Mouse (Mus musculus) C2C12 (cell line): ENCODE measurements around the gene Pde2a. TPM values are rescaled to one million over a fixed set of nuclear protein-coding genes. Genes with fewer than 3 reads are reported as not detected.

Experiments
- H3K27me3 ChIP-seq: one replicate; pipeline ENCODE4 v1.6.1; 2011; ENCODE audit not compliant: control insufficient read depth, insufficient read depth, insufficient read length
- H3K36me3 ChIP-seq: one replicate; pipeline ENCODE4 v1.6.1; 2011; ENCODE audit not compliant: control insufficient read depth, insufficient read depth
- H3K4me3 ChIP-seq: one replicate; pipeline ENCODE4 v1.5.1; 2011; ENCODE audit warnings: mild to moderate bottlenecking, control low read depth; ENCODE audit not compliant: poor library complexity, insufficient read depth, severe bottlenecking
- H3K79me2 ChIP-seq: one replicate; pipeline ENCODE4 v1.6.1; 2011; ENCODE audit not compliant: control insufficient read depth, insufficient read depth
- H3K79me3 ChIP-seq: one replicate; pipeline ENCODE4 v1.6.1; 2011; ENCODE audit warnings: low read depth, control low read depth
- H3ac ChIP-seq: one replicate; pipeline ENCODE3; 2011; ENCODE audit warnings: low read depth; ENCODE audit not compliant: control insufficient read depth, insufficient read length
- CEBPB ChIP-seq: IDR thresholded peaks from one replicate; pipeline ENCODE4 v1.6.1; 2011; ENCODE audit warnings: low read depth, mild to moderate bottlenecking, control low read depth, moderate library complexity
- CTCF ChIP-seq: IDR thresholded peaks from one replicate; pipeline ENCODE4 v1.5.1; 2011; ENCODE audit not compliant: control insufficient read depth, insufficient read depth, insufficient read length
- FOSL1 ChIP-seq: IDR thresholded peaks from one replicate; pipeline ENCODE4 v1.8.0; 2011; ENCODE audit warnings: mild to moderate bottlenecking, low read length; ENCODE audit not compliant: poor library complexity, insufficient read depth, severe bottlenecking
- MAX ChIP-seq: IDR thresholded peaks from one replicate; pipeline ENCODE4 v1.6.1; 2011; ENCODE audit warnings: mild to moderate bottlenecking, control low read depth
- MYOD1 ChIP-seq: IDR thresholded peaks from one replicate; pipeline ENCODE4 v1.6.1; 2011; ENCODE audit warnings: low read depth; ENCODE audit not compliant: control insufficient read depth, insufficient read length
- MYOG ChIP-seq: IDR thresholded peaks from one replicate; pipeline ENCODE4 v1.6.1; 2011; ENCODE audit not compliant: control insufficient read depth, insufficient read length; ENCODE audit errors: extremely low read depth
- USF1 ChIP-seq: IDR thresholded peaks from one replicate; pipeline ENCODE4 v1.6.1; 2011; ENCODE audit warnings: low read depth, mild to moderate bottlenecking, control low read depth, moderate library complexity
- polyA plus RNA-seq: library from polyadenylated mRNA; unstranded; fragments of >200 nt; fragmentation: generic; extraction: Trizol; gene quantifications from one replicate; pipeline ENCODE4 v1.2.1, GENCODE M21; 2012; ENCODE audit warnings: missing spikeins

The Pde2a gene
- polyA plus RNA-seq, 1 experiment: 2.9 TPM

DNA sequence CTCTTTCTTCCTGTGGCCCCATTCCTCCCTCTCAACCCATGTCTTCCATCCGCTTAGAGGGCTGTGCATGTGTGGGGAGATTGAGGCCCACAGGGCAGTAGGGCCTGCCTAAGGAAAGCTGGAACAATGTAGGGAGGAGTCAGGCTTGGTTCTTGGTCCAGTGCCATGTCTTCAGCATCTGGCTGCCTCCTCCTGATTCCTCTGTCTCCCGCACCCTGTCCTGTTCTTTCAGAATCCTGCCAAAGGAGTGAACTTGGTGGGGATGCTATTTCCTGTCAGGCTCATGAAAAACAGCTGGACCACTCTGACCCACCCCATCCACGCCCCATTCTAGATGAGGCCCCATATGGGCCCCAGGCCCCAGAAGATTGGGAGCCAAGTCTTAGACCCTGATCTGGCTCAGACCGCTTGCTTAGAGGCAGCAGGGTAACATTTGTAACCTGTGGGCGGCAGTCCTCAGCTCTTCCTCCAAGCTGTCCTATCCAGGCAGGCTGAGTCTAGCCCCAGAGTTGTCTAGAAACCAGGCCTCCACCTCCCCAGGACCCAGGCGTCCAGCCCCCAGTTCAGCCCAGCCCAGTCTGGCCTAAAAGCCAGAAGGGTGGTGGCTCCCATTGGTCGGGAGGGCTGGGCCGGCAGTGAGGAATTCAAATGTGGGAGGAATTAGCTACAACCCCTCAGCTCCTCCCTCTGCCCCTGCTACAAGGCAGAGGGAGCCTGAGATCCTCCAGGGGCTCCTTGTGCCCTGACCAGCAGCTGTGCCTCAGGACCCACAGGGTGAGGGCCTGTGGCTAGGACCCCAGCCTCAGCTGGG is 27.6 kb upstream of the Pde2a start:
- no peaks in the 10 kb centered on the region for H3K79me3 ChIP-seq
- no peaks in the 10 kb centered on the region for H3K27me3 ChIP-seq
- no peak overlapping the region for H3ac ChIP-seq
- H3K36me3 ChIP-seq: no peaks in the 10 kb centered on the region
- H3K79me2 ChIP-seq: no peaks in the 10 kb centered on the region
- no peak overlapping the region for H3K4me3 ChIP-seq
- TF ChIP-seq CTCF: no peak

DNA sequence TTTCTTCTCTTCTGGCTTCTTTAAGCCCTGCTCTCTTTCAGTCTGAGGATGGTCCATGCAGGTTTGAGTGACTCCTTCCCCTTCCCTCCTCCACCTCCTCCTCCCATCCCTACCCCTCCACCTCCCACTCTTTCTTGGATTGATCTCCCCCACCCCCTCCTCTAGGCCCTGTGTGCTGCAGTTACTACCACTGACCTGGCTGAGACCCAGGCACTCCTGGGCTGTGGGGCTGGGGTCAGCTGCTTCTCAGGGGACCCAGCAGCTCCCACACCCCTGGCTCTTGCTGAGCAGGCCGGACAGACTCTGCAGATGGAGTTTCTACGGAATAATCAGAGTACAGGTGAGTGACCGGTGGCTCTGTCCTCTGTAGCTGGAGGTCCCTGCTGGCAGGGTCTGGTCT is 26.9 kb upstream of the Pde2a start:
- no peak for TF ChIP-seq MYOD1
- no peak for TF ChIP-seq MYOG
- TF ChIP-seq CEBPB: no peak
- no peak for TF ChIP-seq MAX
- no peak for TF ChIP-seq CTCF
- TF ChIP-seq FOSL1: no peak
- TF ChIP-seq USF1: no peak
- no peak overlapping the region for H3K4me3 ChIP-seq
- no peaks in the 10 kb centered on the region for H3K79me2 ChIP-seq
- H3ac ChIP-seq: no peak overlapping the region
- H3K27me3 ChIP-seq: no peaks in the 10 kb centered on the region
- no peaks in the 10 kb centered on the region for H3K36me3 ChIP-seq
- H3K79me3 ChIP-seq: no peaks in the 10 kb centered on the region

DNA sequence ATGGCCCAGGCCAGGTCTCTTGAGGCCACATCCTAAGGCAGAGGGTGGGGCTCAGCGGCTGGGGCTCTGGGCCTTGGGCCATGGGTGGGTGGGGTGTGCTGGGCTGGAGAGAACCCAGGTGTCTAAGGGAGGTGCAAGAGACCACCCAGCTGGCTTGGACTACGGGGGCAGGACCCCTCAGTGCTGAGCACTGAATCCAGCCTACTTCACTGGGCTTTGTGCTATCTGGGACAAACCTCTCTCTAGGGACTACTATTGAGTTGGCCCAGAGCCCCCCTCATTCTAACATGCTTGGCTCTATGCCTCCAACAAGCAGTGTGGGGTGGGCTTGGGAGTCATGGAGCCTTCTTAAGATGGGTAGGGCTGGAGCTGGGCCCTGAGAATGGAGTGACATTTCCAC is 26.0 kb upstream of the Pde2a start:
- TF ChIP-seq FOSL1: no peak
- TF ChIP-seq MAX: no peak
- TF ChIP-seq USF1: no peak
- TF ChIP-seq CTCF: no peak
- TF ChIP-seq MYOG: no peak
- no peak for TF ChIP-seq MYOD1
- TF ChIP-seq CEBPB: no peak
- Histone ChIP-seq H3ac (no peak overlapping the region), H3K4me3 (no peak overlapping the region)

DNA sequence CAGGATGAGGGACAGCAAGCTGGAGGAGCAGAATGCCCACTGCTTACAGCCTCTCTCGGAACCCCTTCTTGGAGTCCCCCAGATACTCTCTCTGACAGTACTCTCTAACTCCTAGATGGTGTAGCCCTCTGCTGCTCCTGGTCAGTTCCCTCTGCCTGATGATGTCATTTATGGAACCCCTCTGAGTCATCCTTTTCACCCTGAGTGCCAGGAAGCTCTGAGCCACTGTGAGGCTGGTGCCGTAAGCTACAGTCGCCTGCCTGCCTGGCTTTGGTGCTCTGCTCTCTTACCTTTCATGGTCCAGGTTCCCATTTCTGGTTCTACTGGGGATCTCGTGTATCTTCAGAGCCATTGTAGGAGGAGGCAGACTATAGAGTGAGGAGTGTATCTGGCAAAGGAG is 24.3 kb upstream of the Pde2a start:
- TF ChIP-seq CTCF (no peak), CEBPB (no peak), MYOG (no peak), FOSL1 (no peak), MYOD1 (no peak), MAX (no peak), USF1 (no peak)
- Histone ChIP-seq H3K36me3 (no peaks in the 10 kb centered on the region), H3K27me3 (no peaks in the 10 kb centered on the region)

More for the DNA sequence above, 26.0 kb upstream of the Pde2a start:
- Histone ChIP-seq H3K79me2 (no peaks in the 10 kb centered on the region), H3K79me3 (no peaks in the 10 kb centered on the region), H3K27me3 (no peaks in the 10 kb centered on the region), H3K36me3 (no peaks in the 10 kb centered on the region)

DNA sequence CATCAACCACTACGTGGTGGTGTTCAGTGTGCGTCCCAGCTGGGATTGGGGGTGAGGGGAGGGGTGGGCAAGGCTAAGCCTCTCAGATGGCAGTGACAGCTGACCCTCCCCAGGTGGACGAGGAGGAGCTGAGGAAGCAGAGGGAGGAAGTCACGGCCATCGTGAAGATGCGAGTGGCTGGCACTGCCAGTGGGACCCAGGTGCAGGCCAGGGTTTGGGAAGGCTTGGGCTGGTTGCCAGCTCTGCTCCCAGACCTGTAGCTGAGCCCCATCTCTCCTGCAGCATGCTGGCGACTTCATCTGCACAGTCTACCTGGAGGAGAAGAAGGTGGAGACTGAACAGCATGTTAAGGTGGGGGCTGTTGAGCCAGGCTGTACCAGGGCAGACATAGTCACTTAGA is 20.0 kb upstream of the Pde2a start:
- H3ac ChIP-seq: no peak overlapping the region
- no peaks in the 10 kb centered on the region for H3K79me2 ChIP-seq
- no peaks in the 10 kb centered on the region for H3K79me3 ChIP-seq
- no peaks in the 10 kb centered on the region for H3K36me3 ChIP-seq
- no peaks in the 10 kb centered on the region for H3K27me3 ChIP-seq
- no peak overlapping the region for H3K4me3 ChIP-seq
- TF ChIP-seq MYOD1 (no peak), MAX (no peak), USF1 (no peak), CTCF (no peak), CEBPB (no peak), FOSL1 (no peak), MYOG (no peak)

More for the DNA sequence above, 24.3 kb upstream of the Pde2a start:
- H3K79me2 ChIP-seq: no peaks in the 10 kb centered on the region
- no peak overlapping the region for H3ac ChIP-seq
- H3K4me3 ChIP-seq: no peak overlapping the region
- H3K79me3 ChIP-seq: no peaks in the 10 kb centered on the region

DNA sequence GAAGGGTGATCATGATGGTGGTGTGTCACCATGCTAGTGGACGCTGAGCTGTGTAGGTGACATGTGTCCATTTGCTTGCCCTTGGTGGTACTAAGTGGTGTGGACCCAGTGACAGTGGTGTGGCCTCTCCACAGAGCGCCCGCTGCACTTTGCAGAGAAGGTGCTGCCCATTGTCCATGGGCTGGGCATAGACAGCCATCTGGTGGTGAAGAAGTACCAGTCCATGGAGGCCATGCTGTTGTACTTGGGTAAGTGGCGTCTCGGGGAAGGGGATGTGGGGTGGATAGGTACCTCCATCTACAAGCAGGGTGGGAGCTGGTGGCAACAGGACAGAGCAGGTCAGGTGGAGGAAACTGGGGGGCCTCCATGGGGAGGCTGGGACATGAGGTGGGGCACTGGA is 17.7 kb upstream of the Pde2a start:
- H3K27me3 ChIP-seq: no peaks in the 10 kb centered on the region

More for the DNA sequence above, 17.7 kb upstream of the Pde2a start:
- H3K79me2 ChIP-seq: no peaks in the 10 kb centered on the region
- no peaks in the 10 kb centered on the region for H3K79me3 ChIP-seq
- no peak overlapping the region for H3ac ChIP-seq
- H3K4me3 ChIP-seq: no peak overlapping the region
- H3K36me3 ChIP-seq: no peaks in the 10 kb centered on the region
- TF ChIP-seq CEBPB (no peak), USF1 (no peak), MAX (no peak), FOSL1 (no peak), MYOG (no peak), MYOD1 (no peak), CTCF (no peak)
